Mouse (Mus musculus): ENCODE measurements around the gene Hnrnpr.
A peak's percentile ranks its signal among the peaks of the same experiment; 100 is the strongest.

Hnrnpr gene

DNA sequence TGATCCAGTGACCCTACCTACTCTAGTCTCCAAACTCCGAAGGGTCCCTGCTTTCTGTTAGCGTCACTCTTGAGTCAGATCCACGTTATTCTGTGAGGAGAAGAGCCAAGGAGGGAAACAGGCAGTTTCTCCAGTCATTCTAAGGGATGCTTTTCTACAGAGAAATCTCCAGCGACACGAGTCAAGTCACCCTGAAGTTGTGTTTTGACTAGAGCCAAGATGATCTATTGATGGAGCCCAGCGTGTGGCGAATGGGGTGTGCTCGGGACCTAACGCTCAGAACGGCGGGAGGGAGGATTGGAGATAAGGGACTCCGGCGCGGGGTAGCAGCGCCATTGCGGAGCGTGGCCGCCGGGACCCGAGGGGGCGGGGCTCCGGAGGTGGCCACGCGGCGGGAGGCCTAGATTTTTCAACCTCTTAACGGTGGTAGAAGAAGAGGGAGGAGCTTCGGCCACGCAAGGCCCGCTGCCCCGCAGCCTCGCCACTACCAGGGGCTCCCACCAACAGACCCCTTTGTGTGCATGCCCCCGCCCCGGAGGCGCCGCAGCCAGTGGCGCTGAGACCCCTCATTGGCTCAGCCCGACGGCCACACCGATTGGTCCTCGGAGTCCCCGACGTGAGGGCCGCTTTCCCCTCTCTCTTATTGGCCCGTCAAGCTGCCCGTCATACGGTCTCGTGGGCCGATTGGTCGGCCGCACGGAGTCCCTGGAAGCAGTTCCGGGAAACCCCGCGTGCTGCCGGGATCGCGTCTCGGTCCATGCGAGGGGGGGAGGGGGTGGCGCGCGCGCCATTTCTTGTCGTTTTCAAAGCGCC, at the start of gene Hnrnpr:
Hnrnpr (plus strand) TSS at position 714 of the 813 bp plus-strand sequence.
- peak; percentile 99 for DNase-seq (ENCODE audit: low read depth, low spot score)

- no peak for DNase-seq (ENCODE audit: low read depth, low spot score)
These were observed 48.8 kb upstream of the Hnrnpr start for GRCm38 (mm10) chr4:136261912-136262311.

- no peak for DNase-seq (ENCODE audit: low read depth, low spot score)
These were observed 47.2 kb upstream of the Hnrnpr start for GRCm38 (mm10) chr4:136263555-136263954.

- DNase-seq (ENCODE audit: low read depth, low spot score): no peak
These were observed 43.9 kb upstream of the Hnrnpr start for GRCm38 (mm10) chr4:136266716-136267343.

GRCm38 (mm10) chr4:136268912-136269311, 41.8 kb upstream of the Hnrnpr start:
- DNase-seq (ENCODE audit: low read depth, low spot score): no peak

DNA sequence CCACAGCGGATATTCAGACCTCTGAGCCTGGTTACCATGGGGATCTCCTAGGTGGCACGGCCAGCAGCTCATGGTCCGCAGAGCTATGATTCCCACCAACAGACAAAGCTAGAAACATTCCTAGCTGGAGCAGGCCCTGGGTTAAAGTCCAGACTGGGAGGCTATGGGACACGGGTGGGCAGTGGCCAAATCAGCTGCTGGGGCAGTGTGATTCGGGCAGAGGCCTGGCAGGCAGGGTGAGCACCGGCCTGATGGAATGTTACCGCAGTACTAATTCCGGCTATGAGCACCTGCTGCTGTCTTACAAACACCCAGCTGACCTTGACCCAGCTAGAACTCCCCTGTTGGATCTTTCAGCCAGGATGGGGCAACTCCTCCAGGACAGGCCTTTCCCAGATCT, 40.1 kb upstream of the Hnrnpr start:
- no peak for DNase-seq (ENCODE audit: low read depth, low spot score)

- DNase-seq (ENCODE audit: low read depth, low spot score): no peak
These were observed 29.6 kb upstream of the Hnrnpr start for GRCm38 (mm10) chr4:136281097-136281496.

DNA sequence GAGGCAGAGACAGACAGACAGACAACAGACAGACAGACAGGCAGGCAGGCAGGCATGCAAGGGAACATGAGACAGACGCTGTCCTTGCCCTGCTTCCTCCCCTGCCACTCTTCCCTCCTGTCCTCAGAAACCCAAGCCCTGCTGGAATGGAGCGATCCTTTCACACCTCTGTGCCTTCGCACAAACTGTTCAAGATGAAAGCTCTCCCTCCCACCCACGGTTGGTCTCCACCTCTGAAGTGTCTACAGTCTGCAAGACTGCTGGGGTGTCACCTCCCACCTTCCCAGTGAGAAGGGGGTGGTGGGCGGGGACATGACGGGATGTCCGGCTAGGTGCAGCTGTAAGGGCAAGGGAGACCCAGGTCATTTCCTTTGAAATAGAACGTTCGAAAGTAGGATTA, 29.1 kb upstream of the Hnrnpr start:
- DNase-seq (ENCODE audit: low read depth, low spot score): no peak

DNA sequence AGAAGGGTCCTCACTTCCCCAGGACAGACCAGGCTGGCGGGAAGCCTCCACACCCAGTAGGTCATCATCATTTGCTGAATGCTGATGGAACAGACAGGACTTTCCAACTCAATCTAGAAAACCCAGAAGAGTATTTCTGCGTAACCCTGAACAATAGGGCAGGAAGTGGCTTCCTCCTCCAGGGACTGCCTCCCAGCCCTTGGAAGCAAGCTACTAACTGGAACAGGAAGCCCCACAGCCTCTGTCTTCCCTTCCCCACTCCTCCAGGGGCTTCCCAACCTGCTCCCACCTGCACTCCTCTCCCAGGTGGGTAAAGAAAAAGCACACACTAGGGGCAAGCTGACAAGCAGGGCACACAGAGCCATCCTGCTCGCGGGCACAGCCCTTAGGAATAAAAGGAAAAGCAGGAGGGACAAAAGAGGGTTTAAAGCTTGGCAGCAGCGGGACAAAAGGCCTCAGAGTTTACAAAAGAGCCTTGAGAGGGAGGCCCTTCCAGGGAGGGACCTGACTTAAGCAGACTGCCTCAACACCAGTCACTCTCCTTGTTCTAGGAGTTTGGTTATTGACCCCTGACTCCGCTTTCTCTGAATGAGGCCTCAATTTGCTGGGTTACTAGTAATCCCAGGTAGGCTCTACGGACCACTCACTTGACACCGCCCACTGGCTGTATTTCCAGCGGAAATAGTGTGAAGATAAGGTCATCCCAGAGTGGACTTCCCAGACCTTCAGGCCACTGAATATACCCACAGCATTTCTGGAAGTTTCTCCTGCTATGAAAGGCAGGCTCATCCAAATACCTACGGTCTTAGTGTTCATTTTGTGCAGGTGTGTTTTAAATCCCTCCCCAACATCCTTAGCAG, 27.9 kb upstream of the Hnrnpr start:
- DNase-seq (ENCODE audit: low read depth, low spot score): no peak

DNA sequence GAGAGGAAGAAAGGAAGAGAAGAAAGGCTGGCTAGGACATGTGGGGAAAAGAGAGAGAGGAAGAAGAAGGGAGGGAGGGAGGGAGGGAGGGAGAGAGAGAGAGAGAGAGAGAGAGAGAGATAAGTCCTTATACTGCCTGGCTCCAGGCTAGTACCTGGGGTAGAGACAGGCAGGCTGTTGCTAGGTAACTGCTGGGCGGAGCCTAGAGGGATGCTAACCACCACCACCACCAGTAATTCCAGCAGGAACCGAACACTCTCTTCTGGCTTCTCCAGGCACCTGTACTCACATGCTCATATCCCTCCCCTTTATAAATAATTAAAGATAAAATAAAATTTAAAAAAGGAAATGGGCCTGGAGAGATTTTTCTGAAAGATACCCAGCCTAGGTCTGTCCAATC, 27.0 kb upstream of the Hnrnpr start:
- no peak for DNase-seq (ENCODE audit: low read depth, low spot score)

DNA sequence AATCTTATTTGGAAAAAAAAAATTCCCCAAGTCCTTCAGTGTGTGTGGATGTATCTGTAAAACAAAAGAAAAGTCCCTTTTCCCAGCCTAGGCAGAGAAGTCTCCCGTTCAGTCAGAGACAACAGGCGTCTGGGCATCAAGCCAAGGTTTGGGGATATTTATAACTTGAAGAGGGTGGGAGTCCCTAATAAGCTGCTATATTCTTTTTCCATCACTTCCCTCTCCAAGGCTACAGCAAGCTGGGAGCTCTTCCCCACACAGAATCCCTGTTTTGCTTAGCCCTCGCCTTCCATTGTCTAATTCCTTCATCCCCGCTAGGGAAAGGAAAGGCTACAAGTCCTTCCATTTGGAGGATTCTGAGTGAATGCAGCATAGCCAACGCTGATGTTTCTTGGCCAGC, 26.3 kb upstream of the Hnrnpr start, which contains the start of gene Zfp46:
Zfp46 (plus strand) TSS at position 229 of the 400 bp plus-strand sequence.
- DNase-seq (ENCODE audit: low read depth, low spot score): no peak

GRCm38 (mm10) chr4:136284891-136285290, 25.9 kb upstream of the Hnrnpr start:
- DNase-seq (ENCODE audit: low read depth, low spot score): no peak

DNA sequence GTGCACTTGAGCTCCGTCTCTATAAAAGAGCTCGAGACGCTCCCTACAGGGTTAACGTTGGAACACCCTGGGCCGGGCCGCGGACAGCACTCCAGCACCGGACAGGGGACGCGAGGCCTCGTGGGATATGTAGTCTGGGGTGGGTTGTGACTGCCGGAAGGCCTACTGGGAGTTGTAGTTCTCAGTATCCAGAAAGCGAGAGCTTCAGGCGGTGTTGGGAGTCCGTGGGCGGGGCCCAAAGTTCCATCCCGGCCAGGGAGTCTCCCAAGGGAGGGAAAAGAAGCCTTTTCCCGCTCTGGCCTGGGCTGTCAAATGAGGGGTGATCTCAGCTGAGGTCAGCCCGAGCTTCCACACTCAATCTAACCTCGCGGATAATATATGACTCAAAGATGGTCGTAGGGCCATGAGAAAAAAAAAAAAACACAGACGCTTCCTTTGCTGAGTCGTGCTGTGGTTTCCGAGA, 25.4 kb upstream of the Hnrnpr start:
- peak; percentile 95 for DNase-seq (ENCODE audit: low read depth, low spot score)

GRCm38 (mm10) chr4:136285811-136286371, 24.9 kb upstream of the Hnrnpr start:
- peak; percentile 96 for DNase-seq (ENCODE audit: low read depth, low spot score)

GRCm38 (mm10) chr4:136289918-136290780, 20.6 kb upstream of the Hnrnpr start:
- DNase-seq (ENCODE audit: low read depth, low spot score): peak; percentile 53

DNA sequence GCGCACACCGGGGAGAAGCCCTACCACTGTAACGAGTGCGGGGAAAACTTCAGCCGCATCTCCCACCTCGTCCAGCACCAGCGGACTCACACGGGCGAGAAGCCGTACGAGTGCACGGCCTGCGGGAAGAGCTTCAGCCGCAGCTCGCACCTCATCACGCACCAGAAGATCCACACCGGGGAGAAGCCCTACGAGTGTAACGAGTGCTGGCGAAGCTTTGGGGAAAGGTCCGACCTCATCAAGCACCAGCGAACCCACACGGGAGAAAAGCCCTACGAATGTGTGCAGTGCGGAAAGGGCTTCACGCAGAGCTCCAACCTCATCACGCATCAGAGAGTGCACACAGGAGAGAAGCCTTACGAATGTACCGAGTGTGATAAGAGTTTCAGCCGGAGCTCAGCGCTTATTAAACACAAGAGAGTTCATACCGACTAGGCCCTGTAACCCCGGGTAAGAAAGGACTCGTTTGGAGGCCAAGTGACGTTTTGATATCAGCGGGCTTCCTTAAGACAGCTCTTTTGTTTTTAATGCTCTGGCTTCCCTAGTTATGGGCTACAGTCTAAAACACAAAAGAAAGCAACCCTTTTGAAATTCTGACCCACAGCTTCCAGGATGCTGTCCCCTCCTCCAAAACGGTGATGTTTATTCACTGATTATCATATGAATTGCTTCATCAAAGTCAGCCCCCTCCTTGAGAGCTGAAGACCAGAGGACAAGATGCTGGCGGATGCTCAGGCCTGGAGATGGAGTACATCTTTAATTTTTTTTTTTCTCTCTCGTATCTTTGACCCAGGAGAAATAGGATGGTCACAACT, 19.8 kb upstream of the Hnrnpr start:
- DNase-seq (ENCODE audit: low read depth, low spot score): peak; percentile 77

DNA sequence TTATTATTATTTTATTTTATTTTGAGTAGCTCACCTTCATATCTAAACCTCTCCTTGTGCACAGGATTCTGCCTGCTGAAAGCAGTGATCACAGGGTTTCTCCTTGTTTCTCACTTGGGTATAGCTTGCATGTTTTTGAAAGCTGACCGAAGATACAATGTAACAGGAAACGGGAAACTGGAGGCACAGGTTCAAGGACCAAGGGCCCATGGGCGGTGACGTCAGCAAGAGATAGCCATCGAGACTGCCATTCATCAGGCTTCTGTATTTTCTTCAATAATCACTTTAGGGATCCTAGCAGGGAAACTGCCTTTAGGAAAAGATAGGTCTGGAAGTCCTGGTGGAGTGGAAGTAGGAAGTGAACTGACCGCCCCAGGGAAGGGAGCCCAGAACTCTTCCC, 19.1 kb upstream of the Hnrnpr start:
- DNase-seq (ENCODE audit: low read depth, low spot score): no peak

DNA sequence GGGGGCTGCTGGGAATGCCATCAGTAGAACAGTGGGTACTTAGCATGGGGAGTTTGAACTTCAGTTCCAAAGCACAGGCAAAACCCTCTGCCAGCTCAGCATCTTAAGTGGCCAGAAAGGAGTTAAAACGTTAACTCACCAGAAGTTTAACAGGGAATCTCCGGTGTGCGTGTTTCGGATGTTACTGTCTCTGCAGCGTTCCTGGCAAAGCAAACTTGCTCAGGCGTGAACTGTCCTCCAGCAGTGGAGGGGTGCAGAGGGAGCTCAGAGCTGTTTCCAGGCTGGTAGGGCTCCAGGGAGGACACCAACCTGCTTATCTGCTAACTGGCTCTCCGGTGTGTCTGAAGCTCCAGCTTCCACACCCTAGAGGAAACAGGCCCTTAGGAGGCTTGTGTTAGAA, 14.8 kb upstream of the Hnrnpr start:
- DNase-seq (ENCODE audit: low read depth, low spot score): no peak

GRCm38 (mm10) chr4:136302462-136302861, 8.3 kb upstream of the Hnrnpr start:
- no peak for DNase-seq (ENCODE audit: low read depth, low spot score)

- DNase-seq (ENCODE audit: low read depth, low spot score): peak; percentile 66
These were observed 6.6 kb upstream of the Hnrnpr start for GRCm38 (mm10) chr4:136304181-136304580.
